Mouse (Mus musculus): Measurements from ENCODE around the gene Ggt6. TPM values are rescaled to one million over a fixed set of nuclear protein-coding genes. Genes with fewer than 3 reads are reported as not detected.

Gene Ggt6
- polyA plus RNA-seq, 1 experiment: not detected

DNA sequence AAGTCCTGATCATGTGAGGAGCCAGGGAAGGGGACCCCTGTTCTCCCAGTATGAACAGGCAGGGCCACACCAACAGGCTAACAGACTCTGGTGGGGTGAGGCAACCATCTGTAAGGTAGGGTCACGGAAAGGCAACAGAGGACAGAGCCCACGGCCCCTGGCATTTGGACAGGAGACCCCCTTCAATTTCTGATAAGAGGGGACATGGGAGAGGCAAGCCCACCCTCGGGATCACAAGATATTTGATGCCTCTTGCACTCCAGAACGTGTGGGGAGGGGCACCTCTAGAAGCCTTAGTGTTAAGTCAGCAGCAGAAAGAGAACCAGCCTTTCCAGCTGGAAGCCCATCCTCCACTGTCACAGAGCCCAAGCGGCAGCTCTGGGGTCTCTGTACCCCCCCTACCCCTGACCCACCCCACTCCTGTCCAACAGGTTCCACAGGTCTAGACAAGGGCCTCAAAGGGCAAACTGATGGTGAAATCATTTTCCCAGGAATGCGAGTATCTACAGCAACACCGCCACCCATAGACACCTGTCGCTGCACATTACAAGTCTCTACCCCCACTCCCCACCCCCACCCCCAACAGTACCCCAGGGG, 29.1 kb upstream of the Ggt6 start:
- Histone ChIP-seq H3K79me3 (ENCODE audit: low read depth) (no peaks in the 10 kb centered on the region), H3ac (ENCODE audit: control insufficient read depth, insufficient read length, low read depth) (no peak overlapping the region), H3K4me3 (ENCODE audit: insufficient read depth, poor library complexity, severe bottlenecking) (no peak overlapping the region), H3K79me2 (ENCODE audit: control insufficient read depth, insufficient read depth) (no peaks in the 10 kb centered on the region), H3K27me3 (ENCODE audit: control insufficient read depth, insufficient read depth, insufficient read length) (peaks cover 90% of the 10 kb centered on the region), H3K36me3 (ENCODE audit: control insufficient read depth, insufficient read depth) (no peaks in the 10 kb centered on the region)
- TF ChIP-seq CEBPB (IDR thresholded peaks at IDR 0.05; ENCODE audit: low read depth) (no peak), FOSL1 (IDR thresholded peaks at IDR 0.05; ENCODE audit: insufficient read depth, low read length, poor library complexity, severe bottlenecking) (no peak), USF1 (IDR thresholded peaks at IDR 0.05; ENCODE audit: low read depth) (no peak), CTCF (IDR thresholded peaks at IDR 0.05; ENCODE audit: control insufficient read depth, insufficient read depth, insufficient read length) (no peak), MYOD1 (IDR thresholded peaks at IDR 0.05; ENCODE audit: control insufficient read depth, insufficient read length, low read depth) (no peak), MYOG (IDR thresholded peaks at IDR 0.05; ENCODE audit: control insufficient read depth, extremely low read depth, insufficient read length) (no peak)

DNA sequence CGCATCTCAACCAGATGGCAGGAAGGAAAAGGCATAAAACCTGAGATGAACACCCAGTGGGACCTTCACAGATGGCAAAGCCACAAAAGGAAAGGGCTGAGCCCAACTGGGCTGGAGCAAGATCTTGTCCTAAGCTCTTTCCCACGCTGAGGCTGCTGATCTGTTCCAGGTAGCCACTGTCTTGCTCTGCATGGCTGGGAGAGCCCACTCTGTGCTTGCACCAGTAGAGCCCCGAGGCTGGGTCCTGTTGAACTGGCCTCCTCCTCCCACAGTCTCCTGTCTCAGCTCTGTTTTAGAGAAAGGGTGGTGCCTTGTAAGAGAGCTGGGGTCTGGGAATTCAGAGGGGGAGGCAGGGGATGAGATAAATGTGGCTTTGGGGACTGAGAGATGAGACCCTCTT, 28.2 kb upstream of the Ggt6 start:
- peaks cover 89% of the 10 kb centered on the region for H3K27me3 ChIP-seq (ENCODE audit: control insufficient read depth, insufficient read depth, insufficient read length)
- H3K4me3 ChIP-seq (ENCODE audit: insufficient read depth, poor library complexity, severe bottlenecking): no peak overlapping the region
- H3K36me3 ChIP-seq (ENCODE audit: control insufficient read depth, insufficient read depth): no peaks in the 10 kb centered on the region
- no peaks in the 10 kb centered on the region for H3K79me2 ChIP-seq (ENCODE audit: control insufficient read depth, insufficient read depth)
- no peak for TF ChIP-seq FOSL1 (IDR thresholded peaks at IDR 0.05; ENCODE audit: insufficient read depth, low read length, poor library complexity, severe bottlenecking)
- TF ChIP-seq CEBPB (IDR thresholded peaks at IDR 0.05; ENCODE audit: low read depth): no peak
- TF ChIP-seq CTCF (IDR thresholded peaks at IDR 0.05; ENCODE audit: control insufficient read depth, insufficient read depth, insufficient read length): no peak
- no peak overlapping the region for H3ac ChIP-seq (ENCODE audit: control insufficient read depth, insufficient read length, low read depth)
- H3K79me3 ChIP-seq (ENCODE audit: low read depth): no peaks in the 10 kb centered on the region

DNA sequence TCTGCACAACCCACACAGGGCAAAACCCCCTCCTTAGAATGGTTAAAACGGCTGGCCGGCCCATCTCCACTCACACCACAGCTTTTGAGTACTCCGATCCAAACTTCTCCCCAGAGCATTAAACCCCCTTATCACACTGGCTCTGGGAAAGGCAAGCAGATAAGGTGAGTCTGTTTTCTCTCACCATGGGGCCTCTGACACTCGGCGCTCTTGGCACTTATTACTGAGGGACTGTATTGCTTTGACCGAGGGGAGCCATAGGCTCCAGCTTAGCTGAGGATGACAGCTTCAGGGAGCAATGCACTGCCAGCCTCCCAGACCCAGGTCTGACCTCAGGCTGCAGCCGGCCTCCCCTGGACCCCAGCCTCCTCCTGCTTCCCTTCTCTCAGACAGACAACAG, 27.8 kb upstream of the Ggt6 start:
- TF ChIP-seq FOSL1 (IDR thresholded peaks at IDR 0.05; ENCODE audit: insufficient read depth, low read length, poor library complexity, severe bottlenecking) (no peak), USF1 (IDR thresholded peaks at IDR 0.05; ENCODE audit: low read depth) (no peak), CEBPB (IDR thresholded peaks at IDR 0.05; ENCODE audit: low read depth) (no peak)

DNA sequence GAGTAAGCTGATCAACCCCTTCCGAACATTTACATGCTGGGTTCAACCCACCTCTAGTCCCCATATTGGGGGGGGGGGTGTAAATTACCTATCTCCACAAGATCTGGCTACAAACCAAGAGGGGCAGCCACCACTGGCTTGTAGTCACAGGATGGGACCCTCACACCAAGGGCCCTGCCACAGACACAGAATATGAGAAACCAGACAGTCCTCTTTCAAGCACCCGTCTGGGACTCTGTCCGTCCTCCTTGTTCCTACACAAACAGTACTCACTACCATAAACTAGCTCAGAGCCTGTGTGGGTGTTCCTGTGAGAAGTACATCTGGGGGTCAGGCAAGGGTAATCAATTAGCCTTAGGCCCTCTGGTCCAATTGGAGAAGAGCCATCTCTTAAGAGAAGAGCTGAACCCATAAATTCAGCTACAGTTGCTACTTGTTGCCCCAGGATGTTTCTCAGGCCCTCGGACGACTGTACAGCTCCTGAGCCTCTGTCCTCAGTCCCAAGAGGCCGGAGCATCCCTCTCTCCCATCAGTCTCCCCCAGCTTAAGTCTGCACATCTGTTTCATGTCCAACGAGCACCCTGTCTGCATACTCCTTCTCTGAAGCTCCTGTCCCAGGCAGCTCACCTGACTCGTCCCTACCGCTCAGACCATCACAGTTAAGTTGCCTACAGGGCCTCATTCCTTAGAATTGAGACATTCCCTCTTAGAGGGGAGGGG, 26.7 kb upstream of the Ggt6 start:
- Histone ChIP-seq H3K79me2 (ENCODE audit: control insufficient read depth, insufficient read depth) (no peaks in the 10 kb centered on the region), H3ac (ENCODE audit: control insufficient read depth, insufficient read length, low read depth) (no peak overlapping the region), H3K79me3 (ENCODE audit: low read depth) (no peaks in the 10 kb centered on the region), H3K27me3 (ENCODE audit: control insufficient read depth, insufficient read depth, insufficient read length) (peaks cover 86% of the 10 kb centered on the region), H3K4me3 (ENCODE audit: insufficient read depth, poor library complexity, severe bottlenecking) (no peak overlapping the region), H3K36me3 (ENCODE audit: control insufficient read depth, insufficient read depth) (no peaks in the 10 kb centered on the region)
- TF ChIP-seq MYOG (IDR thresholded peaks at IDR 0.05; ENCODE audit: control insufficient read depth, extremely low read depth, insufficient read length) (no peak), MYOD1 (IDR thresholded peaks at IDR 0.05; ENCODE audit: control insufficient read depth, insufficient read length, low read depth) (no peak), USF1 (IDR thresholded peaks at IDR 0.05; ENCODE audit: low read depth) (no peak), MAX (IDR thresholded peaks at IDR 0.05) (no peak), CTCF (IDR thresholded peaks at IDR 0.05; ENCODE audit: control insufficient read depth, insufficient read depth, insufficient read length) (no peak)

More for the DNA sequence above, 27.8 kb upstream of the Ggt6 start:
- Histone ChIP-seq H3K79me2 (ENCODE audit: control insufficient read depth, insufficient read depth) (no peaks in the 10 kb centered on the region), H3K27me3 (ENCODE audit: control insufficient read depth, insufficient read depth, insufficient read length) (peaks cover 86% of the 10 kb centered on the region), H3K36me3 (ENCODE audit: control insufficient read depth, insufficient read depth) (no peaks in the 10 kb centered on the region), H3ac (ENCODE audit: control insufficient read depth, insufficient read length, low read depth) (no peak overlapping the region), H3K4me3 (ENCODE audit: insufficient read depth, poor library complexity, severe bottlenecking) (no peak overlapping the region), H3K79me3 (ENCODE audit: low read depth) (no peaks in the 10 kb centered on the region)

DNA sequence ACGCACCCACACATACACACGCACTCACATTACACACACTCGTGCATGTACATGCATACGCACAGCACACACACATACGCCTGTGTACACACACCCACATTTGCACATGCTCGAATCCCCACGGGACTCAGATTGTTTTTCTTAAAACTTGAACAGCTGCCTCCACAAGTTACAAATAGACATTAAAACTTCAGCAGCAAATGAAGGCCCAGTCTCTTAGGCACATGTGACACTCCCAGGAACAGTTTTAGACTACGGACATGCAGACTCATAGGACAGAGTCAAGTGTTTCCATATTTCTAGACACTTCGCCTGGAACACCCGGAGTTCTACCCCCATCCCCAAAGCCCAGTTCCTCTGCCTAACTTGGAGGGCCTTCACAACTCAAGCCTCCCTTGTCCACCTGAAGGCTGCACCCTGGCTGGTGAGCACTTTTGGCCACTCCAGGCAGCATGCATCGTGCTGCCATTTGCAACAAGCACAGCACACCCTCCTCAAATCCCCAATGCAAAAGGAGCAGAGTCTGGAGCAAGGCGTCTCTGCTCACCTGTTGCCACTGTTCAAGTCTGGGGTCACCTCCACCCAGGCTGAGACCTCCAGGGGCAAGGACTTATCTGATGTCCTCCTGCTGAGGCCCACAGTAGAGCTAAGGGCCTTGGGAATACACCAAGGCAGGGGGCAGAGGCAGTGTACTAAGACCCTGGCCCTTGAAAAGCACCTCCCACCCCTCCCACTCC, 25.5 kb upstream of the Ggt6 start:
- Histone ChIP-seq H3K79me2 (ENCODE audit: control insufficient read depth, insufficient read depth) (no peaks in the 10 kb centered on the region), H3K27me3 (ENCODE audit: control insufficient read depth, insufficient read depth, insufficient read length) (peaks cover 86% of the 10 kb centered on the region), H3ac (ENCODE audit: control insufficient read depth, insufficient read length, low read depth) (no peak overlapping the region), H3K79me3 (ENCODE audit: low read depth) (no peaks in the 10 kb centered on the region), H3K36me3 (ENCODE audit: control insufficient read depth, insufficient read depth) (no peaks in the 10 kb centered on the region), H3K4me3 (ENCODE audit: insufficient read depth, poor library complexity, severe bottlenecking) (no peak overlapping the region)
- TF ChIP-seq MYOD1 (IDR thresholded peaks at IDR 0.05; ENCODE audit: control insufficient read depth, insufficient read length, low read depth) (no peak), USF1 (IDR thresholded peaks at IDR 0.05; ENCODE audit: low read depth) (no peak), FOSL1 (IDR thresholded peaks at IDR 0.05; ENCODE audit: insufficient read depth, low read length, poor library complexity, severe bottlenecking) (no peak), MYOG (IDR thresholded peaks at IDR 0.05; ENCODE audit: control insufficient read depth, extremely low read depth, insufficient read length) (no peak), MAX (IDR thresholded peaks at IDR 0.05) (no peak), CEBPB (IDR thresholded peaks at IDR 0.05; ENCODE audit: low read depth) (no peak), CTCF (IDR thresholded peaks at IDR 0.05; ENCODE audit: control insufficient read depth, insufficient read depth, insufficient read length) (no peak)

All from C2C12 (cell line).